Mouse (Mus musculus): ENCODE measurements around the gene Iqgap2. TPM values are rescaled to one million over a fixed set of nuclear protein-coding genes. Genes with fewer than 3 reads are reported as not detected.
A peak's percentile ranks its signal among the peaks of the same experiment; 100 is the strongest.

Gene Iqgap2
- polyA plus RNA-seq, 1 experiment from 2014 or later, result 10.5 TPM

- Histone ChIP-seq H3K27me3 (ENCODE audit: insufficient read depth, poor library complexity, severe bottlenecking) (peaks cover 3% of the 10 kb centered on the region; the same call in 1 of the 2 replicates), H3K4me3 (no peak overlapping the region), H3K9me3 (no peaks in the 10 kb centered on the region), H3K36me3 (no peaks in the 10 kb centered on the region), H3K4me1 (replicated peaks) (peaks cover 36% of the 10 kb centered on the region), H3K27ac (peak overlapping the region; percentile 97; the same call in 1 of the 2 replicates)
- 91% methylated on average over 4 of the region's 4 CpGs for WGBS
- DNase-seq (ENCODE audit: low spot score), result no peak
These were observed 1.4 kb upstream of the Iqgap2 start for GRCm38 (mm10) chr13:95893166-95893565.

- 21% methylated on average over 12 of the region's 12 CpGs for WGBS
- H3K27ac ChIP-seq, result peak overlapping the region; percentile 97
These were observed 956 bp upstream of the Iqgap2 start for GRCm38 (mm10) chr13:95892611-95893145.

GRCm38 (mm10) chr13:95891926-95892610 lies 346 bp upstream of the Iqgap2 start:
- peak overlapping the region; percentile 89 for H3K4me3 ChIP-seq
- H3K4me1 ChIP-seq (replicated peaks), result peaks cover 38% of the 10 kb centered on the region
- peak; percentile 92 for DNase-seq (ENCODE audit: low spot score)
- no peaks in the 10 kb centered on the region for H3K36me3 ChIP-seq
- no peaks in the 10 kb centered on the region for H3K9me3 ChIP-seq
- peak overlapping the region; percentile 97 for H3K27ac ChIP-seq
- H3K27me3 ChIP-seq (ENCODE audit: insufficient read depth, poor library complexity, severe bottlenecking), result peaks cover 3% of the 10 kb centered on the region; the same call in 1 of the 2 replicates
- WGBS, result under 1% methylated on average over 45 of the region's 52 CpGs

More at GRCm38 (mm10) chr13:95892611-95893145, 956 bp upstream of the Iqgap2 start:
- Histone ChIP-seq H3K4me1 (replicated peaks) (peaks cover 36% of the 10 kb centered on the region), H3K36me3 (no peaks in the 10 kb centered on the region), H3K4me3 (peak overlapping the region; percentile 89), H3K9me3 (no peaks in the 10 kb centered on the region), H3K27me3 (ENCODE audit: insufficient read depth, poor library complexity, severe bottlenecking) (peaks cover 3% of the 10 kb centered on the region; the same call in 1 of the 2 replicates)
- no peak for DNase-seq (ENCODE audit: low spot score)

- H3K4me1 ChIP-seq (replicated peaks), result peaks cover 49% of the 10 kb centered on the region
These were observed 761 bp downstream of the Iqgap2 start for GRCm38 (mm10) chr13:95890851-95891471.

GRCm38 (mm10) chr13:95889981-95890545 lies 1.7 kb downstream of the Iqgap2 start:
- peak; percentile 23 for DNase-seq (ENCODE audit: low spot score)
- Histone ChIP-seq H3K27me3 (ENCODE audit: insufficient read depth, poor library complexity, severe bottlenecking) (peaks cover 3% of the 10 kb centered on the region; the same call in 1 of the 2 replicates), H3K27ac (peak overlapping the region; percentile 97; the same call in 1 of the 2 replicates), H3K9me3 (no peaks in the 10 kb centered on the region), H3K36me3 (no peaks in the 10 kb centered on the region), H3K4me3 (peak overlapping the region; percentile 89), H3K4me1 (replicated peaks) (peaks cover 52% of the 10 kb centered on the region)
- 29% methylated on average over 8 of the region's 8 CpGs for WGBS

More at GRCm38 (mm10) chr13:95890851-95891471, 761 bp downstream of the Iqgap2 start:
- peak overlapping the region; percentile 97 for H3K27ac ChIP-seq
- under 1% methylated on average over 33 of the region's 33 CpGs for WGBS
- no peaks in the 10 kb centered on the region for H3K9me3 ChIP-seq
- no peaks in the 10 kb centered on the region for H3K36me3 ChIP-seq
- H3K27me3 ChIP-seq (ENCODE audit: insufficient read depth, poor library complexity, severe bottlenecking), result peaks cover 3% of the 10 kb centered on the region; the same call in 1 of the 2 replicates
- DNase-seq (ENCODE audit: low spot score), result peak; percentile 74
- H3K4me3 ChIP-seq, result peak overlapping the region; percentile 89

- WGBS, result 92% methylated on average over 10 of the region's 10 CpGs
- no peak overlapping the region for H3K27ac ChIP-seq
- H3K9me3 ChIP-seq, result no peaks in the 10 kb centered on the region
- H3K4me1 ChIP-seq (replicated peaks), result peaks cover 52% of the 10 kb centered on the region
- no peak for DNase-seq (ENCODE audit: low spot score)
- 0 out of 2 replicates have a peak overlapping the region, but pooled peaks have one; percentile 89 for H3K4me3 ChIP-seq
- H3K27me3 ChIP-seq (ENCODE audit: insufficient read depth, poor library complexity, severe bottlenecking), result peaks cover 3% of the 10 kb centered on the region; the same call in 1 of the 2 replicates
- H3K36me3 ChIP-seq, result no peaks in the 10 kb centered on the region
These were observed 2.4 kb downstream of the Iqgap2 start for GRCm38 (mm10) chr13:95889366-95889765.

- 93% methylated on average over 12 of the region's 12 CpGs for WGBS
- no peaks in the 10 kb centered on the region for H3K9me3 ChIP-seq
- DNase-seq (ENCODE audit: low spot score), result no peak
- H3K4me3 ChIP-seq, result no peak overlapping the region
- no peak overlapping the region for H3K27ac ChIP-seq
- peaks cover 52% of the 10 kb centered on the region for H3K4me1 ChIP-seq (replicated peaks)
- no peaks in the 10 kb centered on the region for H3K36me3 ChIP-seq
- peaks cover 3% of the 10 kb centered on the region; the same call in 1 of the 2 replicates for H3K27me3 ChIP-seq (ENCODE audit: insufficient read depth, poor library complexity, severe bottlenecking)
These were observed 3.1 kb downstream of the Iqgap2 start for GRCm38 (mm10) chr13:95888621-95889020.

GRCm38 (mm10) chr13:95888170-95888569 lies 3.6 kb downstream of the Iqgap2 start:
- WGBS, result 86% methylated on average over 4 of the region's 4 CpGs
- H3K4me1 ChIP-seq (replicated peaks), result peaks cover 51% of the 10 kb centered on the region
- no peaks in the 10 kb centered on the region for H3K9me3 ChIP-seq
- H3K4me3 ChIP-seq, result no peak overlapping the region
- no peak overlapping the region for H3K27ac ChIP-seq
- H3K27me3 ChIP-seq (ENCODE audit: insufficient read depth, poor library complexity, severe bottlenecking), result no peaks in the 10 kb centered on the region; the same call in 1 of the 2 replicates
- DNase-seq (ENCODE audit: low spot score), result no peak
- H3K36me3 ChIP-seq, result no peaks in the 10 kb centered on the region

- WGBS, result 86% methylated on average over 7 of the region's 7 CpGs
- H3K4me3 ChIP-seq, result no peak overlapping the region
- no peak overlapping the region for H3K27ac ChIP-seq
- H3K36me3 ChIP-seq, result no peaks in the 10 kb centered on the region
- H3K9me3 ChIP-seq, result no peaks in the 10 kb centered on the region
- no peaks in the 10 kb centered on the region for H3K27me3 ChIP-seq (ENCODE audit: insufficient read depth, poor library complexity, severe bottlenecking)
- DNase-seq (ENCODE audit: low spot score), result no peak
- H3K4me1 ChIP-seq (replicated peaks), result peaks cover 43% of the 10 kb centered on the region
These were observed 4.3 kb downstream of the Iqgap2 start for GRCm38 (mm10) chr13:95887375-95887774.

GRCm38 (mm10) chr13:95884455-95884854 lies 7.3 kb downstream of the Iqgap2 start:
- no peak for DNase-seq (ENCODE audit: low spot score)
- no peak overlapping the region for H3K27ac ChIP-seq
- peaks cover 16% of the 10 kb centered on the region for H3K4me1 ChIP-seq (replicated peaks)
- H3K9me3 ChIP-seq, result no peaks in the 10 kb centered on the region
- peaks cover 9% of the 10 kb centered on the region; the same call in 1 of the 2 replicates for H3K36me3 ChIP-seq
- no peak overlapping the region for H3K4me3 ChIP-seq
- 91% methylated on average over 3 of the region's 3 CpGs for WGBS
- H3K27me3 ChIP-seq (ENCODE audit: insufficient read depth, poor library complexity, severe bottlenecking), result no peaks in the 10 kb centered on the region

GRCm38 (mm10) chr13:95882001-95882400 lies 9.7 kb downstream of the Iqgap2 start:
- H3K4me1 ChIP-seq (replicated peaks), result peaks cover 13% of the 10 kb centered on the region
- DNase-seq (ENCODE audit: low spot score), result no peak
- no peak overlapping the region for H3K27ac ChIP-seq
- WGBS, result 92% methylated on average over 6 of the region's 6 CpGs
- no peaks in the 10 kb centered on the region for H3K27me3 ChIP-seq (ENCODE audit: insufficient read depth, poor library complexity, severe bottlenecking)
- H3K36me3 ChIP-seq, result peaks cover 9% of the 10 kb centered on the region; the same call in 1 of the 2 replicates
- H3K4me3 ChIP-seq, result no peak overlapping the region
- no peaks in the 10 kb centered on the region for H3K9me3 ChIP-seq

- peaks cover 7% of the 10 kb centered on the region for H3K4me1 ChIP-seq (replicated peaks)
- no peak for DNase-seq (ENCODE audit: low spot score)
- no peak overlapping the region for H3K27ac ChIP-seq
- H3K27me3 ChIP-seq (ENCODE audit: insufficient read depth, poor library complexity, severe bottlenecking), result no peaks in the 10 kb centered on the region
- H3K4me3 ChIP-seq, result no peak overlapping the region
- WGBS, result 94% methylated on average over 9 of the region's 9 CpGs
- peaks cover 9% of the 10 kb centered on the region; the same call in 1 of the 2 replicates for H3K36me3 ChIP-seq
- no peaks in the 10 kb centered on the region for H3K9me3 ChIP-seq
These were observed 10.3 kb downstream of the Iqgap2 start for GRCm38 (mm10) chr13:95881427-95881826.
